Mouse (Mus musculus) midbrain, embryonic 16.5 days (tissue): ENCODE measurements at regions not wholly inside any gene's neighbourhood (a gene's known extent, or its start where the extent isn't known, plus 50 kb on each side); places are given as distances from the start of the nearest gene placed in this dataset.

Experiments used
- ATAC-seq: fragments of 200-750 bp; cut with Nextera tagmentation; 2 replicates; pipeline ENCODE4 v1.8.0; 2017; ENCODE audit warnings: moderate TSS enrichment
- H3K27ac ChIP-seq: fragments of 300-500 bp; sonication (generic); 2 replicates; pipeline ENCODE4 v1.5.1; 2014; ENCODE audit warnings: mild to moderate bottlenecking, low read length, mixed read lengths
- H3K27me3 ChIP-seq: fragments of 300-500 bp; sonication (generic); 2 replicates; pipeline ENCODE4 v1.6.1; 2014; ENCODE audit warnings: low read depth, low read length, mixed read lengths; ENCODE audit not compliant: control insufficient read depth, insufficient read depth
- H3K36me3 ChIP-seq: fragments of 300-500 bp; sonication (generic); 2 replicates; pipeline ENCODE4 v1.6.1; 2014; ENCODE audit warnings: mild to moderate bottlenecking, low read length, moderate library complexity, mixed read lengths; ENCODE audit not compliant: control insufficient read depth, insufficient read depth
- H3K4me1 ChIP-seq: fragments of 300-500 bp; sonication (generic); 2 replicates; pipeline ENCODE4 v1.6.1; 2014; ENCODE audit warnings: mild to moderate bottlenecking, low read length, mixed read lengths; ENCODE audit not compliant: control insufficient read depth, insufficient read depth
- H3K4me2 ChIP-seq: fragments of 300-500 bp; sonication (generic); 2 replicates; pipeline ENCODE4 v1.6.1; 2014; ENCODE audit warnings: mild to moderate bottlenecking, low read length, mixed read lengths
- H3K4me3 ChIP-seq: fragments of 300-500 bp; sonication (generic); 2 replicates; pipeline ENCODE4 v1.5.1; 2014; ENCODE audit warnings: low read depth, mild to moderate bottlenecking, low read length, moderate library complexity, mixed read lengths
- H3K9ac ChIP-seq: fragments of 300-500 bp; sonication (generic); 2 replicates; pipeline ENCODE4 v1.6.1; 2014; ENCODE audit warnings: low read depth, low read length, mixed read lengths
- H3K9me3 ChIP-seq: fragments of 300-500 bp; sonication (generic); replicated peaks from 2 replicates; pipeline ENCODE4 v1.6.1; 2014; ENCODE audit warnings: mild to moderate bottlenecking, low read length, mixed read lengths; ENCODE audit not compliant: control insufficient read depth, poor library complexity, severe bottlenecking
- WGBS: fragments of 180-500 bp; shearing (Covaris S2); extraction: QIAGEN DNeasy Blood & Tissue Kit; methylation state at CpG from one replicate; pipeline ENCODE4 v1.1.7; 2014; 5-methylcytosine and 5-hydroxymethylcytosine counted together

GRCm38 (mm10) chr10:92625781-92626180, 96.4 kb downstream of the Nedd1 start:
- Histone ChIP-seq H3K9me3 (no peaks in the 10 kb centered on the region), H3K4me3 (no peak overlapping the region), H3K4me1 (no peaks in the 10 kb centered on the region), H3K27me3 (no peaks in the 10 kb centered on the region), H3K27ac (no peak overlapping the region), H3K4me2 (no peak overlapping the region), H3K9ac (no peak overlapping the region), H3K36me3 (no peaks in the 10 kb centered on the region)
- 70% methylated on average over 7 of the region's 7 CpGs for WGBS
- ATAC-seq = no peak

GRCm38 (mm10) chr10:92615684-92616379, 106.4 kb downstream of the Nedd1 start:
- Histone ChIP-seq H3K9me3 (no peaks in the 10 kb centered on the region), H3K36me3 (no peaks in the 10 kb centered on the region), H3K27me3 (no peaks in the 10 kb centered on the region), H3K4me3 (no peak overlapping the region), H3K27ac (no peak overlapping the region), H3K9ac (no peak overlapping the region), H3K4me1 (no peaks in the 10 kb centered on the region), H3K4me2 (no peak overlapping the region)
- WGBS = 81% methylated on average over 4 of the region's 5 CpGs
- ATAC-seq = no peak

- no peaks in the 10 kb centered on the region for H3K9me3 ChIP-seq
- H3K4me1 ChIP-seq = no peaks in the 10 kb centered on the region
- no peak overlapping the region for H3K9ac ChIP-seq
- no peak overlapping the region for H3K4me3 ChIP-seq
- H3K36me3 ChIP-seq = no peaks in the 10 kb centered on the region
- H3K27ac ChIP-seq = no peak overlapping the region
- no peak for ATAC-seq
- 42% methylated on average over 6 of the region's 6 CpGs for WGBS
- H3K4me2 ChIP-seq = no peak overlapping the region
- no peaks in the 10 kb centered on the region for H3K27me3 ChIP-seq
Observed at GRCm38 (mm10) chr10:92614341-92614740, 107.9 kb downstream of the Nedd1 start.

DNA sequence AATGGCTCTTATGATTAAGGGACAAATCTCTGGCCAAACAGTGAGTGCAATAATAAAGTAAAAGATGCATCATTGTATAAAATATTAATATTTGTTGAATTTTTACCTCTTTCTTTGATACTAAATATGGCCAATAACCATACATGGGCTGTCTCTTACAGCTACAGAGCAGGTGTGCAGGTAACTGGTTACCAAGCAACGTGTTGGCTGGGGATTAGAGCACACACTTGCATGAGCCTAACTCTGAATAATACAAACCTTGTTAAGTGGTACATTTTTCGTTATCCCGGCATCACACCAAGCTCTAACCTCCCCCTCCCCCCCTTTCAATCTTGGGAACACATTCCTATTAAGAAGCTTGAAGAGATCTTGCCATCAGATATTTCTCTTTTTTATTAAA, 111.2 kb downstream of the Nedd1 start:
- 0 out of 2 replicates have a peak, but pooled peaks have one; percentile 56 for ATAC-seq
- H3K36me3 ChIP-seq = no peaks in the 10 kb centered on the region
- H3K9me3 ChIP-seq = no peaks in the 10 kb centered on the region

GRCm38 (mm10) chr10:92606761-92607160, 115.5 kb downstream of the Nedd1 start:
- no peak for ATAC-seq
- no peak overlapping the region for H3K4me3 ChIP-seq
- no peak overlapping the region for H3K4me2 ChIP-seq
- H3K27ac ChIP-seq = no peak overlapping the region
- no peaks in the 10 kb centered on the region for H3K9me3 ChIP-seq
- WGBS = 28% methylated on average over 4 of the region's 4 CpGs
- H3K9ac ChIP-seq = no peak overlapping the region
- no peaks in the 10 kb centered on the region for H3K27me3 ChIP-seq
- H3K36me3 ChIP-seq = no peaks in the 10 kb centered on the region
- H3K4me1 ChIP-seq = no peaks in the 10 kb centered on the region

More for the DNA sequence above, 111.2 kb downstream of the Nedd1 start:
- WGBS = 65% methylated on average over 3 of the region's 3 CpGs
- H3K4me1 ChIP-seq = no peaks in the 10 kb centered on the region
- no peak overlapping the region for H3K9ac ChIP-seq
- H3K4me3 ChIP-seq = no peak overlapping the region
- H3K4me2 ChIP-seq = no peak overlapping the region
- no peak overlapping the region for H3K27ac ChIP-seq
- no peaks in the 10 kb centered on the region for H3K27me3 ChIP-seq

DNA sequence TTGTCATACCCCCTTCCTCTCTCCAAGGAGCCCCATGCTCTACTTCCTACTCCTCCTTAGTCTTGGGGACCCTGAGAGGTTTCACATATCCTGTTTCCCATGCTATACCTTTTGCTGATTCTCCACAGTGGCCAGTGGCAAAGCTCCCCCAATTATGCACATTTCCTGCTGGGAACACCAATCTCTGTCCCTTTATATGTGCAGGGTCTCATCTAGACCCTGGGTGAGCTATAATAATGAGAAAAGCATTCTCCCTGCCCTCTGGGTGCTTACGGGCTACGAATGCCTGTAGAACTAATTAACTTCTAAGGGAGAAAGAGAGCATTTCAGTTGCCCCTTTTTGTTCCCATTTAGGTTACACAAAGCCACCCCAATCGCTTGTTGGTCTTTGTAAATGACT, 116.6 kb downstream of the Nedd1 start:
- Histone ChIP-seq H3K4me1 (no peaks in the 10 kb centered on the region), H3K36me3 (no peaks in the 10 kb centered on the region), H3K27me3 (no peaks in the 10 kb centered on the region), H3K4me2 (no peak overlapping the region), H3K4me3 (no peak overlapping the region), H3K27ac (no peak overlapping the region), H3K9me3 (no peaks in the 10 kb centered on the region), H3K9ac (no peak overlapping the region)
- ATAC-seq = no peak
- WGBS = 26% methylated on average over 3 of the region's 3 CpGs

DNA sequence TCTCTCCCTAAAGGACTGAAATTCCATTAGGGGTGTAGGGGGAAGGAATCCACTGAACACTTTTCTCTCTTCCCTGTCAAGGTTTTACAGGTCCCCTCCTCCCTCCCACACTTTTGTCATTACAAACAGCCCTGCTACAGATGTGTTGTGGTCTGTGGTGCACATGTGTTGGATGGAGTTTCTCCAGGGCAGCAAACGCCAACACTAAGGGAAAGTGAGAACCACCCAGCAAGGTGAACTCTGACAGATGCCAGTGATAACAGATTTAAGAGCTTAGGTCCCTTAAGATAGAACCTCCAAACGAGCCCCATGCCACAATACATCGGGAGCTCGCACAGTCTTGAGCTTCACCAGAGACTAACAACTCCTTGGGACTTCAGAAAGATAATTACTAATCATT, 122.1 kb downstream of the Nedd1 start:
- no peak for ATAC-seq
- H3K4me1 ChIP-seq = no peaks in the 10 kb centered on the region
- no peaks in the 10 kb centered on the region for H3K36me3 ChIP-seq
- WGBS = 64% methylated on average over 4 of the region's 4 CpGs
- no peaks in the 10 kb centered on the region for H3K9me3 ChIP-seq
- H3K27ac ChIP-seq = no peak overlapping the region
- H3K9ac ChIP-seq = no peak overlapping the region
- H3K27me3 ChIP-seq = no peaks in the 10 kb centered on the region
- no peak overlapping the region for H3K4me2 ChIP-seq
- no peak overlapping the region for H3K4me3 ChIP-seq

- Histone ChIP-seq H3K4me1 (no peaks in the 10 kb centered on the region), H3K36me3 (no peaks in the 10 kb centered on the region), H3K4me2 (no peak overlapping the region), H3K4me3 (no peak overlapping the region), H3K9ac (no peak overlapping the region), H3K27me3 (no peaks in the 10 kb centered on the region), H3K9me3 (no peaks in the 10 kb centered on the region), H3K27ac (no peak overlapping the region)
- no peak for ATAC-seq
- WGBS = 16% methylated on average over 6 of the region's 6 CpGs
Observed at GRCm38 (mm10) chr10:92595496-92596355, 126.5 kb downstream of the Nedd1 start.

DNA sequence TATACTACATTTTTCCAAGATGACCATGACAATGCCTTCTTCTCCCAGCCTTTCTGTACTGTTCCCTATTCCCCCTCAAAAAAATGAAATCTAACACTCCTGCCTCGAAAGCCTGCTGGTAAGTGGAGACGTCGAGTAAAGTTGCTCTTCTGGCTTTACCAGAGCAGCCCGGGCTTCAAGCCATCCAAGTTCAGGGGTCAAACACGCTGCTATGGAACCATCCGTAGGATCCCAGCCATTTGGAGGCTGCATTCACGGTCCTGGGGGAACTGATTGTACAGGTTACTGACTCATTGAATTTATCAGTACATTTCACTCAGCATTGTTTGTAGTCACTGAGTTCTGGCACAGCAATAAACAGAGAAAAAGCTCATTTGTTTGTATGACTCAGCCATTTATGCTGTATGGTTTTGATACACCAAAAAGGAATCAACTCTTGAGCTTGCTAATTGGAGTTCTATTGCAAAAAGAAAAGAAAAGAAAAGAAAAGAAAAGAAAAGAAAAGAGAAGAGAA, 128.2 kb downstream of the Nedd1 start:
- no peak overlapping the region for H3K4me3 ChIP-seq
- no peaks in the 10 kb centered on the region for H3K27me3 ChIP-seq
- ATAC-seq = no peak
- 80% methylated on average over 7 of the region's 7 CpGs for WGBS
- H3K4me2 ChIP-seq = no peak overlapping the region
- H3K9me3 ChIP-seq = no peaks in the 10 kb centered on the region
- no peaks in the 10 kb centered on the region for H3K36me3 ChIP-seq
- H3K4me1 ChIP-seq = no peaks in the 10 kb centered on the region
- no peak overlapping the region for H3K9ac ChIP-seq
- no peak overlapping the region for H3K27ac ChIP-seq
